Mouse (Mus musculus) midbrain, embryonic 14.5 days (tissue): ENCODE data around the gene Olfr532. TPM values are rescaled to one million over a fixed set of nuclear protein-coding genes. Genes with fewer than 3 reads are reported as not detected.
A peak's percentile ranks its signal among the peaks of the same experiment; 100 is the strongest.
"Not testable (repeated sequence)": the region's sequence is repeated elsewhere in the genome, so short reads cannot be mapped to it uniquely, and the experiment has no call there.

Experiments
- ATAC-seq: fragments of 200-750 bp; cut with Nextera tagmentation; 2 replicates; pipeline ENCODE4 v1.8.0; 2017; ENCODE audit warnings: moderate number of reproducible peaks, moderate library complexity; ENCODE audit not compliant: low FRiP score, low TSS enrichment
- DNase-seq: peaks from one replicate; pipeline ENCODE4 v3.0.0-alpha.2; 2015
- H3K27ac ChIP-seq: fragments of 300-500 bp; sonication (generic); replicated peaks from 2 replicates; pipeline ENCODE4 v1.5.1; 2014; ENCODE audit warnings: mild to moderate bottlenecking, low read depth, low read length, moderate library complexity
- H3K27me3 ChIP-seq: fragments of 300-500 bp; sonication (generic); 2 replicates; pipeline ENCODE4 v1.6.1; 2014; ENCODE audit warnings: low read length, control low read depth, mixed read lengths; ENCODE audit not compliant: control insufficient read depth, insufficient read depth
- H3K36me3 ChIP-seq: fragments of 300-500 bp; sonication (generic); 2 replicates; pipeline ENCODE4 v1.6.1; 2014; ENCODE audit warnings: low read length, control low read depth; ENCODE audit not compliant: control insufficient read depth, insufficient read depth
- H3K4me1 ChIP-seq: fragments of 300-500 bp; sonication (generic); 2 replicates; pipeline ENCODE4 v1.6.1; 2014; ENCODE audit warnings: mild to moderate bottlenecking, antibody characterized with exemption, low read length, control low read depth; ENCODE audit not compliant: control insufficient read depth, insufficient read depth
- H3K4me2 ChIP-seq: fragments of 300-500 bp; sonication (generic); 2 replicates; pipeline ENCODE4 v1.6.1; 2014; ENCODE audit warnings: mild to moderate bottlenecking, low read length, moderate library complexity
- H3K4me3 ChIP-seq: fragments of 300-500 bp; sonication (generic); replicated peaks from 2 replicates; pipeline ENCODE4 v1.5.1; 2014; ENCODE audit warnings: low read depth, low read length
- H3K9ac ChIP-seq: fragments of 300-500 bp; sonication (generic); replicated peaks from 2 replicates; pipeline ENCODE4 v1.6.1; 2014; ENCODE audit warnings: mild to moderate bottlenecking, low read length, moderate library complexity
- H3K9me3 ChIP-seq: fragments of 300-500 bp; sonication (generic); 2 replicates; pipeline ENCODE4 v1.6.1; 2016; ENCODE audit warnings: low read length, control low read depth, mixed read lengths; ENCODE audit not compliant: control insufficient read depth
- WGBS: fragments of 180-500 bp; shearing (Covaris S2); extraction: QIAGEN DNeasy Blood & Tissue Kit; methylation state at CpG from one replicate; pipeline ENCODE4 v1.1.7; 2014; 5-methylcytosine and 5-hydroxymethylcytosine counted together
- polyA plus RNA-seq: library from polyadenylated mRNA; unstranded; fragments of >200 nt; fragmentation: Nextera tagmentation; extraction: Ambion mirVana; gene quantifications from 2 replicates; pipeline ENCODE4 v1.2.1, GENCODE M21; 2014

The Olfr532 gene
- polyA plus RNA-seq = not detected in 2 replicates

- no peak for ATAC-seq
- no peaks in the 10 kb centered on the region for H3K27me3 ChIP-seq
- 90% methylated on average over 1 of the region's 1 CpGs for WGBS
- H3K27ac ChIP-seq = no peak within 1 kb of the TSS
- H3K4me2 ChIP-seq = no peak within 1 kb of the TSS
- H3K9ac ChIP-seq = no peak within 1 kb of the TSS
- no peak within 1 kb of the TSS for H3K4me3 ChIP-seq
- DNase-seq = no peak
- H3K4me1 ChIP-seq = no peaks in the 10 kb centered on the region
- H3K36me3 ChIP-seq = no peaks in the 10 kb centered on the region
- H3K9me3 ChIP-seq = no peaks in the 10 kb centered on the region
Measured at GRCm38 (mm10) chr7:140421539-140421938, at the start of gene Olfr532. Gene Olfr532, minus strand, starts transcription at chr7:140421639.

GRCm38 (mm10) chr7:140463070-140463469, 41.6 kb upstream of the Olfr532 start, which contains the start of gene Olfr533:
Gene Olfr533, plus strand, starts transcription at chr7:140463370.
- not testable (repeated sequence) for H3K4me3 ChIP-seq, H3K9me3 ChIP-seq, H3K4me1 ChIP-seq, H3K9ac ChIP-seq, ATAC-seq, H3K27me3 ChIP-seq, H3K36me3 ChIP-seq, H3K4me2 ChIP-seq, DNase-seq, H3K27ac ChIP-seq
- WGBS = no CpG with 5 or more reads among the region's 1 CpGs

- peak; percentile 14 for DNase-seq
Measured at GRCm38 (mm10) chr7:140443141-140443540, 21.7 kb upstream of the Olfr532 start.

GRCm38 (mm10) chr7:140402818-140403217, 18.6 kb downstream of the Olfr532 start, which contains the start of gene Olfr531:
Gene Olfr531, minus strand, starts transcription at chr7:140402918.
- 83% methylated on average over 1 of the region's 1 CpGs for WGBS
- no peaks in the 10 kb centered on the region for H3K36me3 ChIP-seq
- H3K4me1 ChIP-seq = no peaks in the 10 kb centered on the region
- no peaks in the 10 kb centered on the region for H3K27me3 ChIP-seq
- no peak within 1 kb of the TSS for H3K4me3 ChIP-seq
- H3K9me3 ChIP-seq = no peaks in the 10 kb centered on the region
- H3K9ac ChIP-seq = no peak within 1 kb of the TSS
- DNase-seq (no peak), ATAC-seq (no peak)
- no peak within 1 kb of the TSS for H3K27ac ChIP-seq
- H3K4me2 ChIP-seq = no peak within 1 kb of the TSS

More at GRCm38 (mm10) chr7:140443141-140443540, 21.7 kb upstream of the Olfr532 start:
- Histone ChIP-seq H3K27me3 (no peaks in the 10 kb centered on the region), H3K4me3 (no peak overlapping the region), H3K4me2 (no peak overlapping the region), H3K36me3 (no peaks in the 10 kb centered on the region), H3K27ac (no peak overlapping the region), H3K9ac (no peak overlapping the region), H3K4me1 (no peaks in the 10 kb centered on the region), H3K9me3 (no peaks in the 10 kb centered on the region)
- ATAC-seq = no peak
- 88% methylated on average over 1 of the region's 1 CpGs for WGBS

GRCm38 (mm10) chr7:140376911-140377310, 44.5 kb downstream of the Olfr532 start:
- no peak for DNase-seq
- no peak for ATAC-seq
- no peaks in the 10 kb centered on the region for H3K4me1 ChIP-seq
- no peak overlapping the region for H3K27ac ChIP-seq
- H3K4me2 ChIP-seq = no peak overlapping the region
- no peak overlapping the region for H3K9ac ChIP-seq
- H3K36me3 ChIP-seq = no peaks in the 10 kb centered on the region
- H3K4me3 ChIP-seq = no peak overlapping the region
- H3K27me3 ChIP-seq = no peaks in the 10 kb centered on the region
- no peaks in the 10 kb centered on the region for H3K9me3 ChIP-seq
- 99% methylated on average over 2 of the region's 2 CpGs for WGBS

- ATAC-seq (no peak), DNase-seq (no peak)
- no peaks in the 10 kb centered on the region for H3K27me3 ChIP-seq
- no peaks in the 10 kb centered on the region for H3K36me3 ChIP-seq
- H3K9ac ChIP-seq = no peak within 1 kb of the TSS
- no peaks in the 10 kb centered on the region for H3K9me3 ChIP-seq
- H3K27ac ChIP-seq = no peak within 1 kb of the TSS
- no peak within 1 kb of the TSS for H3K4me2 ChIP-seq
- WGBS = 73% methylated on average over 1 of the region's 1 CpGs
- no peak within 1 kb of the TSS for H3K4me3 ChIP-seq
- no peaks in the 10 kb centered on the region for H3K4me1 ChIP-seq
Measured at GRCm38 (mm10) chr7:140376231-140376630, 45.2 kb downstream of the Olfr532 start, which contains the start of gene Olfr530. Gene Olfr530, minus strand, starts transcription at chr7:140376331.

GRCm38 (mm10) chr7:140374300-140374699, 47.1 kb downstream of the Olfr532 start:
- H3K4me1 ChIP-seq = no peaks in the 10 kb centered on the region
- WGBS = 78% methylated on average over 4 of the region's 4 CpGs
- H3K4me2 ChIP-seq = no peak overlapping the region
- H3K9ac ChIP-seq = no peak overlapping the region
- H3K27ac ChIP-seq = no peak overlapping the region
- DNase-seq (no peak), ATAC-seq (no peak)
- H3K9me3 ChIP-seq = no peaks in the 10 kb centered on the region
- H3K4me3 ChIP-seq = no peak overlapping the region
- no peaks in the 10 kb centered on the region for H3K36me3 ChIP-seq
- H3K27me3 ChIP-seq = no peaks in the 10 kb centered on the region

Other genes starting within 250 kb of the Olfr532 start
- not detected in 2 replicates for gene Olfr523, start 248.4 kb downstream of the Olfr532 start, polyA plus RNA-seq
- not detected in 2 replicates for gene Olfr524, start 215.7 kb downstream of the Olfr532 start, polyA plus RNA-seq
- not detected in 2 replicates for gene Cd163l1, start 203.4 kb downstream of the Olfr532 start, polyA plus RNA-seq
- not detected in 2 replicates for gene 5830411N06Rik, start 174.4 kb downstream of the Olfr532 start, polyA plus RNA-seq
- gene Olfr525, start 100.8 kb downstream of the Olfr532 start, polyA plus RNA-seq = not detected in 2 replicates
- gene Olfr527, start 87.6 kb downstream of the Olfr532 start, polyA plus RNA-seq = not detected in 2 replicates
- gene Olfr60, start 60.0 kb downstream of the Olfr532 start, polyA plus RNA-seq = not detected in 2 replicates
- not detected in 2 replicates for gene Olfr530, start 45.3 kb downstream of the Olfr532 start, polyA plus RNA-seq
- gene Olfr531, start 18.7 kb downstream of the Olfr532 start, polyA plus RNA-seq = not detected in 2 replicates
- not detected in 2 replicates for gene Olfr533, start 41.7 kb upstream of the Olfr532 start, polyA plus RNA-seq
- not detected in 2 replicates for gene Olfr535, start 62.6 kb upstream of the Olfr532 start, polyA plus RNA-seq
- gene Olfr536, start 85.8 kb upstream of the Olfr532 start, polyA plus RNA-seq = not detected in 2 replicates
- not detected in 2 replicates for gene Olfr538, start 146.2 kb upstream of the Olfr532 start, polyA plus RNA-seq
- 0.04 TPM in 1 of 2 replicates, not detected in the other for gene Olfr46, start 179.6 kb upstream of the Olfr532 start, polyA plus RNA-seq
- gene Olfr61, start 207.3 kb upstream of the Olfr532 start, polyA plus RNA-seq = not detected in 2 replicates
- gene Olfr53, start 224.8 kb upstream of the Olfr532 start, polyA plus RNA-seq = not detected in 2 replicates
- not detected in 2 replicates for gene Olfr539, start 238.3 kb upstream of the Olfr532 start, polyA plus RNA-seq